Mouse (Mus musculus) kidney, postnatal 0 days (tissue): Measurements from ENCODE around the gene Tollip. TPM values are rescaled to one million over a fixed set of nuclear protein-coding genes. Genes with fewer than 3 reads are reported as not detected.

Source experiments
- ATAC-seq: fragments of 200-750 bp; cut with Nextera tagmentation; replicated peaks from 2 replicates; pipeline ENCODE4 v1.8.0; 2017; ENCODE audit warnings: low read depth, moderate number of reproducible peaks, moderate TSS enrichment, moderate library complexity; ENCODE audit not compliant: low FRiP score
- DNase-seq: peaks from one replicate; pipeline ENCODE4 v3.0.0-alpha.2; 2016; ENCODE audit warnings: low spot score
- H3K27ac ChIP-seq: fragments of 300-500 bp; sonication (generic); 2 replicates; pipeline ENCODE4 v1.5.1; 2014; ENCODE audit warnings: mild to moderate bottlenecking
- H3K27me3 ChIP-seq: fragments of 300-500 bp; sonication (generic); 2 replicates; pipeline ENCODE4 v1.6.1; 2014; ENCODE audit warnings: low read length, mixed read lengths; ENCODE audit not compliant: insufficient read depth
- H3K36me3 ChIP-seq: fragments of 300-500 bp; sonication (generic); 2 replicates; pipeline ENCODE4 v1.6.1; 2014; ENCODE audit warnings: low read length, mixed read lengths; ENCODE audit not compliant: insufficient read depth
- H3K4me1 ChIP-seq: fragments of 300-500 bp; sonication (generic); replicated peaks from 2 replicates; pipeline ENCODE4 v1.6.1; 2014; ENCODE audit warnings: antibody characterized with exemption, low read length, mixed read lengths; ENCODE audit not compliant: insufficient read depth
- H3K4me2 ChIP-seq: fragments of 300-500 bp; sonication (generic); 2 replicates; pipeline ENCODE4 v1.6.1; 2014; ENCODE audit warnings: mild to moderate bottlenecking, low read length, moderate library complexity, mixed read lengths
- H3K4me3 ChIP-seq: fragments of 300-500 bp; sonication (generic); replicated peaks from 2 replicates; pipeline ENCODE4 v1.5.1; 2014; ENCODE audit warnings: low read depth, low read length
- H3K9ac ChIP-seq: fragments of 300-500 bp; sonication (generic); 2 replicates; pipeline ENCODE4 v1.6.1; 2014; ENCODE audit warnings: low read depth, low read length
- H3K9me3 ChIP-seq: fragments of 300-500 bp; sonication (generic); replicated peaks from 2 replicates; pipeline ENCODE4 v1.6.1; 2016; ENCODE audit warnings: low read length, inconsistent platforms, mixed read lengths
- CTCF ChIP-seq: IDR thresholded peaks from 2 replicates; pipeline ENCODE4 v1.5.1; 2016; ENCODE audit warnings: antibody characterized with exemption, low read depth, mild to moderate bottlenecking, moderate library complexity
- WGBS: fragments of 180-500 bp; shearing (Covaris S2); extraction: QIAGEN DNeasy Blood & Tissue Kit; methylation state at CpG from one replicate; pipeline ENCODE4 v1.1.7; 2014; 5-methylcytosine and 5-hydroxymethylcytosine counted together
- polyA plus RNA-seq: library from polyadenylated mRNA; unstranded; fragments of >200 nt; fragmentation: Nextera tagmentation; extraction: Ambion mirVana; gene quantifications from 2 replicates; pipeline ENCODE4 v1.2.1, GENCODE M21; 2015

Gene Tollip
- polyA plus RNA-seq, 1 experiment from 2014 or later: 35.0 TPM

DNA sequence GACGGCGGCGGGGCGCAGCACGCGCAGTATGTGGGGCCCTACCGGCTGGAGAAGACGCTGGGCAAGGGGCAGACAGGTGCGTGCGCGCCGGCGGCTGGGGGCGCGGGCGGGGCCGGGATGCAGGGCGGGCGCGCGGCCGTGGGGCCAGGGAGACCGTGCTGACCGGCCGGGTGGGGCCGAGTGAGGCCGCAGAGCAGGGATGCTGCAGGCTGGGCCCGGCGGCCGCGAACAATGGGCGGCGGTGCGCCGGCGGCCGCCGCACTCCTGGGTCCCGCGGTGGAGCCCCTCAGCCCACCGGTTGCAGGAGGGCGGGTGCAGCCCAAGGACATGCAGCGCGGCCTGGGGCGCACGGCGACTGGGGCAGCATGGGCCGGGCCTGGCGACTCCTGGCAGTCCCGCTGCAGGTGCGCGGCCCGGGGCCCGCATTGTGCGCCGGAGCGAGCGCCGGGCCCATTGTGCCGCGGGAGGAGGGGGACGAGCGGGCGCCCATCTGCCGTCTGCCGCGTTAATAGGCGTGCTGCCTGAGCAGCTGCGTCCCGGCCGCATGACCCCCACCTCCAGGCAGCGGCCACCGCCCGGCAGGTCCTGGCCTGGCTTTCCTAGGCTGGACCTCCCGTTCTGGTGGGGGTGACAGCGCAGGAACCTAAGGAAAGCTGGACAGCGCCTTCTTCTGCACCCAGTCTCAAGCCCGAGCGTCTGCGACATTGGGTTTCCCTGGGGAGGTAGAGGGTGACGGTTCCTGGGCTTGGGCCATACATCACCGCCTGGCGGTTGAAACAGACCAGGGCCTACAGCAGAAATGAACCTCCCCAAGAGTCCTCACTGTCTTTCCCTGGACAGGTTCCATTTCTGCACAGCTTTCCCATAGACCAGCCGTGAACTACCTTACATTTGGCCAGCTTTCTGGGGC lies 32.1 kb upstream of the Tollip start:
- Histone ChIP-seq H3K9ac (peak overlapping the region; percentile 40; the same call in 1 of the 2 replicates), H3K27ac (no peak overlapping the region), H3K36me3 (no peaks in the 10 kb centered on the region), H3K4me2 (peak overlapping the region; percentile 73), H3K4me3 (peak overlapping the region; percentile 34), H3K4me1 (no peaks in the 10 kb centered on the region; the same call in 1 of the 2 replicates), H3K9me3 (no peaks in the 10 kb centered on the region), H3K27me3 (peaks cover 34% of the 10 kb centered on the region)
- 1% methylated on average over 63 of the region's 84 CpGs for WGBS
- peak; percentile 53 for ATAC-seq
- DNase-seq: peak; percentile 27
- TF ChIP-seq CTCF: peak; percentile 25; the same call in 1 of the 2 replicates

GRCm38 (mm10) chr7:141949799-141950103 lies 31.4 kb upstream of the Tollip start:
- peak overlapping the region; percentile 40; the same call in 1 of the 2 replicates for H3K9ac ChIP-seq
- 0% methylated on average over 39 of the region's 54 CpGs for WGBS
- ATAC-seq: no peak

GRCm38 (mm10) chr7:141948906-141949798 lies 30.8 kb upstream of the Tollip start, which contains the start of gene Brsk2:
TSS of gene Brsk2 (plus strand) at chr7:141949751.
- 2% methylated on average over 55 of the region's 55 CpGs for WGBS
- ATAC-seq (peak; percentile 95), DNase-seq (peak; percentile 95)
- H3K36me3 ChIP-seq: no peaks in the 10 kb centered on the region
- peak within 1 kb of the TSS; percentile 34 for H3K4me3 ChIP-seq
- H3K9me3 ChIP-seq: no peaks in the 10 kb centered on the region
- H3K4me1 ChIP-seq: no peaks in the 10 kb centered on the region; the same call in 1 of the 2 replicates
- H3K9ac ChIP-seq: peak within 1 kb of the TSS; percentile 40; the same call in 1 of the 2 replicates
- H3K27ac ChIP-seq: no peak within 1 kb of the TSS
- peak within 1 kb of the TSS; percentile 73 for H3K4me2 ChIP-seq
- no peak for TF ChIP-seq CTCF
- peaks cover 34% of the 10 kb centered on the region for H3K27me3 ChIP-seq

More at GRCm38 (mm10) chr7:141949799-141950103, 31.4 kb upstream of the Tollip start:
- peaks cover 34% of the 10 kb centered on the region for H3K27me3 ChIP-seq
- no peaks in the 10 kb centered on the region; the same call in 1 of the 2 replicates for H3K4me1 ChIP-seq
- TF ChIP-seq CTCF: no peak
- H3K27ac ChIP-seq: no peak overlapping the region
- no peak for DNase-seq
- H3K4me3 ChIP-seq: peak overlapping the region; percentile 34
- no peaks in the 10 kb centered on the region for H3K36me3 ChIP-seq
- H3K9me3 ChIP-seq: no peaks in the 10 kb centered on the region
- H3K4me2 ChIP-seq: peak overlapping the region; percentile 73

DNA sequence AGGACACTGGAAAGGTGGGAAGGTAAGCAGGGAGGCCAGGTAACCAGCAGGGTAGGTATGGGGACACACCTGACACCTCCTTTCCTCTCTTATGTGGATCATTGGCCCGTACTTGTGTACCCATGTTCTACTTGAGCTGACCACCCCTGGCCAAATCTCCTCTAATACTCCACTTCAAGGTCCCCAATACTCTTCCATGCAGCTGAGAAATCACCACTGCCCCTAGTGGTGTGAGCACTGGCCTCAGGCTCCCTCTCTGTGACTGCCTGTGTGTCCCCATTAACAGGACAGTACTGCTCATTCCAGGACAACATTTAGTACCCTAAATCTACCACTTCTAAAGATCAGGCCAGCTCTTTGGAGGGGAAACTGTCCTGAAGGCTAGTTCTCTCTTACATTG lies 29.7 kb upstream of the Tollip start:
- DNase-seq: no peak
- no peak overlapping the region for H3K4me2 ChIP-seq
- no peak overlapping the region for H3K9ac ChIP-seq
- no peaks in the 10 kb centered on the region for H3K36me3 ChIP-seq
- TF ChIP-seq CTCF: peak; percentile 22; the same call in 1 of the 2 replicates
- H3K27ac ChIP-seq: no peak overlapping the region
- H3K4me3 ChIP-seq: no peak overlapping the region
- no peaks in the 10 kb centered on the region for H3K9me3 ChIP-seq
- peaks cover 34% of the 10 kb centered on the region for H3K27me3 ChIP-seq
- WGBS: 83% methylated on average over 1 of the region's 1 CpGs
- ATAC-seq: no peak
- H3K4me1 ChIP-seq: no peaks in the 10 kb centered on the region; the same call in 1 of the 2 replicates

DNA sequence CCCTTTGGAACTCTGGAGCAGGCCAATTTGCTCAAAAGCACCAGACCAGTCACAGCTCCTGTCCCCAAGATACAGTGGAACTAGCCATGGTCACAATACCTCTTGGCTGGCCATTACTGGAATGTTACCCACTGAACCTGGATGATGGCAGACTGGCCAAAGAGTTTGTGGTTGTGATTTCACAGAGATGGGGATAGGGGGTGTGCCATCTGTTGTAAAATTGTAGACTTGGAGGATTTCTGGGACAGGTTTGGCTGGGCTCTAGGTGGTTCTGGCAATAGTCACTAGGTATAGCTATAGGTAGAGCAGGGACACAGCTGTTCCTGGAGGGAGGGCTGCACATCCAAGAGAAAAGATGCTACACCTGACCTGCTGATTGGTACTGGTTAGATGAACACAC lies 29.2 kb upstream of the Tollip start:
- Histone ChIP-seq H3K9me3 (no peaks in the 10 kb centered on the region), H3K4me2 (no peak overlapping the region), H3K27me3 (peaks cover 34% of the 10 kb centered on the region), H3K9ac (no peak overlapping the region), H3K36me3 (no peaks in the 10 kb centered on the region), H3K27ac (no peak overlapping the region), H3K4me3 (no peak overlapping the region), H3K4me1 (no peaks in the 10 kb centered on the region; the same call in 1 of the 2 replicates)
- ATAC-seq: no peak
- no peak for DNase-seq
- TF ChIP-seq CTCF: no peak

GRCm38 (mm10) chr7:141945927-141946326 lies 27.6 kb upstream of the Tollip start:
- 32% methylated on average over 7 of the region's 7 CpGs for WGBS
- Histone ChIP-seq H3K4me1 (no peaks in the 10 kb centered on the region; the same call in 1 of the 2 replicates), H3K4me3 (no peak overlapping the region), H3K27me3 (peaks cover 27% of the 10 kb centered on the region), H3K36me3 (no peaks in the 10 kb centered on the region), H3K9ac (no peak overlapping the region), H3K9me3 (no peaks in the 10 kb centered on the region), H3K27ac (no peak overlapping the region), H3K4me2 (no peak overlapping the region)
- TF ChIP-seq CTCF: peak; percentile 29; the same call in 1 of the 2 replicates
- peak; percentile 12 for DNase-seq
- ATAC-seq: no peak
